Mouse (Mus musculus) ES-E14 (cell line): ENCODE measurements around the gene Dock4. TPM values are rescaled to one million over a fixed set of nuclear protein-coding genes. Genes with fewer than 3 reads are reported as not detected.

ENCODE experiments used
- DNase-seq: peaks from one replicate; pipeline ENCODE4 v3.0.0-alpha.2; 2013; ENCODE audit warnings: low read depth, low spot score
- H3K27ac ChIP-seq: 2 replicates; pipeline ENCODE4 v1.5.1; 2012; ENCODE audit warnings: low read depth, mild to moderate bottlenecking, low read length, moderate library complexity, mixed read lengths; ENCODE audit not compliant: poor library complexity, insufficient read depth, severe bottlenecking
- H3K36me3 ChIP-seq: 2 replicates; pipeline ENCODE4 v1.6.1; 2012; ENCODE audit warnings: mild to moderate bottlenecking, low read length, moderate library complexity, mixed read lengths; ENCODE audit not compliant: control insufficient read depth, poor library complexity, insufficient read depth, severe bottlenecking
- H3K4me1 ChIP-seq, 2 experiments: fragments of 150-350 bp in 1 of 2; sonication (generic) in 1 of 2; 2 replicates each; pipeline ENCODE4 v1.6.1; 2012; ENCODE audit warnings: low read length in 2 of 2, mild to moderate bottlenecking in 1 of 2, mixed read lengths in 1 of 2; ENCODE audit not compliant: control insufficient read depth in 2 of 2, insufficient read depth in 2 of 2, poor library complexity in 1 of 2
- H3K4me3 ChIP-seq, 2 experiments: fragments of 150-350 bp in 1 of 2; sonication (generic) in 1 of 2; 2 replicates each; pipeline ENCODE4 v1.5.1; 2012; ENCODE audit warnings: low read length in 2 of 2, low read depth in 1 of 2, mild to moderate bottlenecking in 1 of 2, mixed read lengths in 1 of 2; ENCODE audit not compliant: insufficient read depth in 1 of 2, poor library complexity in 1 of 2, severe bottlenecking in 1 of 2
- H3K9ac ChIP-seq: 2 replicates; pipeline ENCODE4 v1.6.1; 2012; ENCODE audit warnings: low read depth, mild to moderate bottlenecking, low read length, mixed read lengths; ENCODE audit not compliant: poor library complexity, insufficient read depth, severe bottlenecking
- H3K9me3 ChIP-seq: fragments of 150-350 bp; sonication (generic); 2 replicates; pipeline ENCODE4 v1.6.1; 2012; ENCODE audit warnings: low read depth, mild to moderate bottlenecking, low read length; ENCODE audit not compliant: control insufficient read depth, insufficient read depth
- CHD2 ChIP-seq: IDR thresholded peaks from 2 replicates; pipeline ENCODE4 v1.6.1; 2014; ENCODE audit warnings: mild to moderate bottlenecking, low read depth, low read length, inconsistent platforms
- HCFC1 ChIP-seq: IDR thresholded peaks from 2 replicates; pipeline ENCODE4 v1.6.1; 2012; ENCODE audit warnings: low read length, inconsistent platforms, borderline replicate concordance; ENCODE audit not compliant: insufficient read depth
- MAFK ChIP-seq: IDR thresholded peaks from 2 replicates; pipeline ENCODE4 v1.6.1; 2014; ENCODE audit warnings: mild to moderate bottlenecking, low read depth, low read length, inconsistent platforms; ENCODE audit not compliant: insufficient read depth
- ZC3H11A ChIP-seq: IDR thresholded peaks from 2 replicates; pipeline ENCODE4 v1.6.1; 2012; ENCODE audit warnings: low read depth, mild to moderate bottlenecking, inconsistent platforms, low read length, borderline replicate concordance
- ZNF384 ChIP-seq: IDR thresholded peaks from 2 replicates; pipeline ENCODE4 v1.6.1; 2012; ENCODE audit warnings: low read depth, low read length, inconsistent platforms
- in situ Hi-C, 2 experiments: fragments of 600-800 bp; cut with MboI; formaldehyde crosslinking; loops; one replicate each; pipeline ENCODE4 v1.15.1; 2025; ENCODE audit warnings: low sequenced_read_pairs in 2 of 2, inconsistent platforms in 1 of 2; ENCODE audit not compliant: unreplicated experiment in 2 of 2
- total RNA-seq: library from RNA; depleted of rRNA; stranded (reverse); fragments of 300-350 nt; gene quantifications from 2 replicates; pipeline ENCODE4 v1.2.3, GENCODE M21; 2012

Gene Dock4
- total RNA-seq, 1 experiment = 7.9 TPM

DNA sequence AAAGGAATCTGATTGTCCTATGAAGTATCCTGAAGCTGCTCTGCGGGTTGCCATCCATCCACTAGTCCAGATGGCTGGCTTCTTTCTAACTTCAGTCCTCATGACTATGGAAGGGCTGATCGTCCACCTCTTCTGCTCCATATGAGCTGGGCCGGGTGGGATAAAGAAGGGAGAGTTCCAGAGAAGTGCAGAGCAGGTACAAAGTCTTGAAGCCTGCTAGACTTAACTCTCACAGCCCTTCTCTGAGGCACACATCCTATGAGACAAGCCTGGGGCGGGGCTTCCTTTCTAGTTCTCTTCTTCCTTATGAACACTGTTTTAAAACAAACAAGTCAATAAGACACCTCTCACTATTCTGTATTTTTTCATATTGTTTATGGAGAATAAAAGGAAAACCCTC, 245.7 kb downstream of the Dock4 start:
- no peak for DNase-seq
- H3K4me1 ChIP-seq = no peaks in the 10 kb centered on the region

DNA sequence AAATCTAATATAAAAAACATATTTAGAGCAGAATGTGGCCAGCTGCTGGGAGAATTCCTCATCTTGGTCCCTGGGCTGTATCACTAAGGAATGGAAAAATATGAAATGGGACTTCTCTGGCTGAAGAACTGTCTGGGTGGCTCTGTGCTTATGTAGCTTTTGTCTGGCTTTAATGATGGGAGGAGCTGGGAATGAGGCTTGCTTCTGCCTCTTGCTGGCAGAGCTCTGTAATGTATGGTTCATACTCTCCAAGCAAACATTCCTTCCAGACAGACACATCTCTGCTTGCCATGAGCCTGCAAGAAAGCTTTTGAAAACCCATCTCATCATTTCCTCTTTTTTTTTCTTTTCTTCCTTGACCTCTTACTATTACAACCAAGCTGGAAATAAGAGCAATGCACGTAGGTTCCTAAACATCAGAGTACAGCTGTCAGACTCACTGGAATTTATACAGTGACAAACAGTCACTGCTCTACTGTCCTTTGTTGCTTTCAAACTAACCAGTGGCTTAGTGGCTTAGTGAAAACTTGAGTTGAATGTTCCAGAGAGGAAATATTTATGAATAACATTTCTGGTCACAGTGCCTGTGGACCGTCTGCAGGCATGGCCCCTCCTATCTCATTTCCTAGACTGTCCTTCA, 248.4 kb downstream of the Dock4 start:
- Histone ChIP-seq H3K9me3 (no peaks in the 10 kb centered on the region), H3K4me3 (no peak overlapping the region), H3K27ac (no peak overlapping the region), H3K4me1 (no peaks in the 10 kb centered on the region), H3K36me3 (no peaks in the 10 kb centered on the region), H3K9ac (no peak overlapping the region)
- in situ Hi-C loops = loop anchor here in 1 of 2 experiments (25.0 kb wide), 1 partner anchor 432 kb away; no protein-coding TSS in a partner anchor
- no peak for TF ChIP-seq MAFK
- TF ChIP-seq HCFC1 = no peak
- no peak for DNase-seq

More for the DNA sequence above, 245.7 kb downstream of the Dock4 start:
- in situ Hi-C loops = loop anchor here in 1 of 2 experiments (25.0 kb wide), 1 partner anchor 429 kb away; no protein-coding TSS in a partner anchor
- no peak for TF ChIP-seq ZNF384
- no peak for TF ChIP-seq HCFC1
- no peak for TF ChIP-seq CHD2
- no peak for TF ChIP-seq MAFK
- TF ChIP-seq ZC3H11A = no peak
- H3K27ac ChIP-seq = no peak overlapping the region
- H3K9ac ChIP-seq = no peak overlapping the region
- H3K4me3 ChIP-seq = no peak overlapping the region
- no peaks in the 10 kb centered on the region for H3K9me3 ChIP-seq
- no peaks in the 10 kb centered on the region for H3K36me3 ChIP-seq

DNA sequence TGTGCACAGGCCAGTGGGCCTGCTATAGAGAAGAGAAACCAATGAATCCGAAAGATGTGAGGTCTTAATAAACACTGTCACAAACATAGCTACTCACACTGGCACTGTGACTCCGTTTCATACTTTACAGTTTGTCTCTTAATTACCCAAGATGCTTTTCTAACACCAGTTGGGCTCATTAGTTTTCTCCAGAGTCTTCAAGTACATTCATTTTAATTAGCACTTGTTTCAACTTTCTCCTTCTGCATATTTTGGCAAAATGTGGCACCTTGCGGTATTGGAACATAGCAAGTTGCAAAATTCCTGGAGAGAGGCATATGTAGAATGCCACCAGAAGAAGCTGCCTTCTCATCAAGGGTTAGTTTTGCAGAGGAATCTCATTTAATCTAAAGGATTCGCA, 252.6 kb downstream of the Dock4 start:
- H3K9me3 ChIP-seq = no peaks in the 10 kb centered on the region
- no peak overlapping the region for H3K27ac ChIP-seq
- no peaks in the 10 kb centered on the region for H3K4me1 ChIP-seq
- TF ChIP-seq HCFC1 (no peak), ZC3H11A (no peak), ZNF384 (no peak), MAFK (no peak), CHD2 (no peak)
- no peaks in the 10 kb centered on the region for H3K36me3 ChIP-seq
- no peak overlapping the region for H3K4me3 ChIP-seq
- DNase-seq = no peak
- no peak overlapping the region for H3K9ac ChIP-seq
- in situ Hi-C loops = loop anchor here in 1 of 2 experiments (25.0 kb wide), 1 partner anchor 436 kb away; no protein-coding TSS in a partner anchor

DNA sequence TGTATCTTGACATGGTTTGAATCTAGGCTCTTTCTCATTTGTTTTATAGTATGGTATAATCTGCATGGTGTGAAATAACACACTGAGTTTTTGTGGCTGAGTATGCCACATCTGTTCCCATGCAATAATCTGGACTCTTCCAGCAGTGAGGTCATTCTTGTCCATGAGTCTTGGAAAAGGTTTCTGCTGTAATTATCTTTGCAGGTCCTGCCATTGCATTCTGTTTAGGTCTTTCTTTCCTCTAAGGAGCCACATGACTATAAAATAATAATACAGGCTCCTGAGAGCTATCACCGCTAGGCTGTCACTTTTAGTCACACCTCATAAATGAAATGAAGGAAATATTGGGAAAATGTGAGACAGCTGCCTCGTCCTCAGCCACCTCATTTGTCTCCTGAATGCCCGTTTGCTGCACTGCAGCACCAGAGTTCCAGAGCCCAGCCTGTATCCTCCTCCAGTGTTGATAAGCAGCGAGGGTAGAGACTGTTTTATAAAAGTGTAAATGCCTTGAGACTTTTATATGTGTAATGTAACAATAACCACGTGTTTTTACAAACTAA, 256.6 kb downstream of the Dock4 start:
- Histone ChIP-seq H3K9me3 (no peaks in the 10 kb centered on the region; the same call in 1 of the 2 replicates), H3K4me1 (peaks cover 0 to 5% of the 10 kb centered on the region in 2 experiments; a peak in 1 of 4 replicates), H3K36me3 (no peaks in the 10 kb centered on the region), H3K9ac (no peak overlapping the region), H3K27ac (no peak overlapping the region), H3K4me3 (no peak overlapping the region)
- no peak for TF ChIP-seq ZNF384
- TF ChIP-seq MAFK = no peak
- no peak for TF ChIP-seq ZC3H11A
- in situ Hi-C loops = no loop called here
- DNase-seq = no peak

DNA sequence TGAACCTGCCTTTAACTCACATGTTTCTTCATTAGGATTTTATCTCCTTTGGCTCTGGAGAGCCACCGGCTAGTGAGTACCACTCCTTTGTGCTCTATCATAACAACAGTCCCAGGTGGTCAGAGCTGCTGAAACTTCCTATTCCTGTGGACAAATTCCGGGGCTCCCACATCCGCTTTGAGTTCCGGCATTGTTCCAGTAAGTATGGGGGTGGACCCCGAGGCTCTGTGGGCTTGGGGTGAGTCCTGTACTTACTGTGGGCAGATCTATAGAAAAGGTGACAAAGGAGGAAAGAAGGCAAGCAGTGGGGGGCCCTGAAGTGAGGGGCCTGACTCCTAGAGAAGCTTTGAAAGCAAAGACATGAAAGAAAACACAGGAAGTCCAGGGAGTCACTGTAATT, 258.5 kb downstream of the Dock4 start:
- in situ Hi-C loops = no loop called here

More for the DNA sequence above, 258.5 kb downstream of the Dock4 start:
- H3K36me3 ChIP-seq = no peaks in the 10 kb centered on the region
- H3K9ac ChIP-seq = no peak overlapping the region
- peaks cover 0 to 5% of the 10 kb centered on the region in 2 experiments; a peak in 1 of 4 replicates for H3K4me1 ChIP-seq
- H3K9me3 ChIP-seq = no peaks in the 10 kb centered on the region; the same call in 1 of the 2 replicates
- no peak overlapping the region for H3K4me3 ChIP-seq
- DNase-seq = peak; percentile 24
- no peak overlapping the region; the same call in 1 of the 2 replicates for H3K27ac ChIP-seq
- TF ChIP-seq ZC3H11A (no peak), MAFK (no peak), ZNF384 (no peak), HCFC1 (no peak), CHD2 (no peak)
